ENCODE assay signal across 18 mouse cellular contexts in the genomic region with DNA sequence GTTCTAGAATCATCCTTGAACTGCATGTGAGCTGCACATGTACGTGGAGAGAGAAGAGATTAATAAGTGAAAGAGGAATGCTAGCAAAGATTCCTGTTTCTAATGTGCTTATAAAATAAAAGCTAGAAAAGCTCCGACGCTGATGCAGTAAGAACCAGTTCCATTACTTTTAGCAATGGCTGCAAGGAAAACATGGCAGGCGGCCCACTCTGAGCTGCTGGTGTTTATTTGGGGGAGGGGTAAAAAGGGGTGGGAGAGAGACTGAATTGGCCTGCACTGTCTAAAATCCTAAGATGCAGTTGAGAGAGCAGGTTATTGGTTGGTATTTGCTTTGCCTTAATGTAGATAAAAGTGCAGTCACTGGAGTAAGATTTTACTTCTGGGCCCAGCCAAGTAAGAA.
DNase-seq lines count a peak whose midpoint lies in the region; ATAC-seq and TF ChIP-seq lines count a peak whose summit lies in the region.
"Had no signal": no experiment of that assay in that cellular context is flagged by ENCODE, and none has a peak within 500 bp of the region (broad histone marks: within the 10 kb centered on the region; RNA-seq: fewer than 3 reads in every experiment).

No protein-coding gene starts in this region.

- TF ChIP-seq CTCF in layer of hippocampus, adult 2 months (conservative IDR thresholded peaks at IDR 0.05): no peak

- no peaks in the 10 kb centered on the region for H3K9me3 ChIP-seq in forebrain, embryonic 15.5 days
- no peaks in the 10 kb centered on the region for H3K9me3 ChIP-seq in forebrain, embryonic 11.5 days (ENCODE audit: control insufficient read depth, low read length)
- no peaks in the 10 kb centered on the region for H3K9me3 ChIP-seq in stomach, embryonic 15.5 days
- H3K9me3 ChIP-seq: embryonic facial prominence, embryonic 12.5 days; forebrain, embryonic 12.5 days; heart, embryonic 13.5 days; hindbrain, embryonic 15.5 days had no signal

- H3K4me1 ChIP-seq in forebrain, embryonic 15.5 days: peaks cover 41% of the 10 kb centered on the region
- H3K4me1 ChIP-seq in forebrain, embryonic 11.5 days (replicated peaks; ENCODE audit: control insufficient read depth, insufficient read depth, low read length): no peaks in the 10 kb centered on the region
- H3K4me1 ChIP-seq in stomach, embryonic 15.5 days: peaks cover 36% of the 10 kb centered on the region

- no peak overlapping the region for H3K4me2 ChIP-seq in forebrain, embryonic 15.5 days (replicated peaks)
- no peak overlapping the region for H3K4me2 ChIP-seq in forebrain, embryonic 11.5 days (ENCODE audit: low read depth, low read length, severe bottlenecking)
- H3K4me2 ChIP-seq in stomach, embryonic 15.5 days: no peak overlapping the region
- H3K4me2 ChIP-seq: embryonic facial prominence, embryonic 12.5 days; forebrain, embryonic 12.5 days; heart, embryonic 13.5 days; hindbrain, embryonic 15.5 days had no signal

- no peak overlapping the region for H3K9ac ChIP-seq in forebrain, embryonic 15.5 days (replicated peaks)
- no peak overlapping the region for H3K9ac ChIP-seq in forebrain, embryonic 11.5 days (ENCODE audit: low read length)
- no peak overlapping the region for H3K9ac ChIP-seq in stomach, embryonic 15.5 days
- H3K9ac ChIP-seq: embryonic facial prominence, embryonic 12.5 days; forebrain, embryonic 12.5 days; heart, embryonic 13.5 days; hindbrain, embryonic 15.5 days had no signal

- no peaks in the 10 kb centered on the region for H3K36me3 ChIP-seq in forebrain, embryonic 15.5 days
- no peaks in the 10 kb centered on the region for H3K36me3 ChIP-seq in forebrain, embryonic 11.5 days (ENCODE audit: control insufficient read depth, insufficient read depth, low read length)
- H3K36me3 ChIP-seq in stomach, embryonic 15.5 days: no peaks in the 10 kb centered on the region
- H3K36me3 ChIP-seq: embryonic facial prominence, embryonic 12.5 days; forebrain, embryonic 12.5 days; hindbrain, embryonic 15.5 days had no signal

- WGBS in forebrain, embryonic 15.5 days: 47% methylated on average over 4 of the region's 4 CpGs
- 76% methylated on average over 4 of the region's 4 CpGs for WGBS in forebrain, embryonic 11.5 days
- 52% methylated on average over 4 of the region's 4 CpGs for WGBS in stomach, embryonic 15.5 days

- no peak overlapping the region for H3K4me3 ChIP-seq in forebrain, embryonic 15.5 days
- H3K4me3 ChIP-seq in forebrain, embryonic 11.5 days (ENCODE audit: low read depth, low read length): no peak overlapping the region
- H3K4me3 ChIP-seq in layer of hippocampus, adult 2 months: no peak overlapping the region
- no peak overlapping the region for H3K4me3 ChIP-seq in stomach, embryonic 15.5 days (replicated peaks)
- H3K4me3 ChIP-seq: embryonic facial prominence, embryonic 12.5 days; forebrain, embryonic 12.5 days; heart, embryonic 13.5 days; hindbrain, embryonic 15.5 days had no signal

- H3K27ac ChIP-seq in forebrain, embryonic 15.5 days (replicated peaks): 0 out of 2 replicates have a peak overlapping the region, but pooled peaks have one; percentile 0
- H3K27ac ChIP-seq in forebrain, embryonic 11.5 days (ENCODE audit: low read depth, low read length): no peak overlapping the region
- peak overlapping the region; percentile 55 for H3K27ac ChIP-seq in layer of hippocampus, adult 2 months
- peak overlapping the region; percentile 83 for H3K27ac ChIP-seq in stomach, embryonic 15.5 days
- H3K27ac ChIP-seq: embryonic facial prominence, embryonic 12.5 days; forebrain, embryonic 12.5 days; heart, embryonic 13.5 days; hindbrain, embryonic 15.5 days had no signal

- no peaks in the 10 kb centered on the region for H3K27me3 ChIP-seq in forebrain, embryonic 15.5 days
- no peaks in the 10 kb centered on the region for H3K27me3 ChIP-seq in forebrain, embryonic 11.5 days (ENCODE audit: control insufficient read depth, insufficient read depth, low read length)
- H3K27me3 ChIP-seq in stomach, embryonic 15.5 days (replicated peaks): no peaks in the 10 kb centered on the region
- H3K27me3 ChIP-seq: CH12.LX; embryonic facial prominence, embryonic 12.5 days; forebrain, embryonic 12.5 days; heart, embryonic 13.5 days; hindbrain, embryonic 15.5 days; Patski had no signal

- DNase-seq in forebrain, embryonic 11.5 days (ENCODE audit: low spot score): no peak
- DNase-seq in layer of hippocampus, adult 2 months (ENCODE audit: low spot score in 2 of 2): no peak
- DNase-seq in layer of hippocampus, adult 11-12 months (ENCODE audit: low spot score): no peak
- DNase-seq in R1 (ENCODE audit: low read depth, low spot score): peak; percentile 15
- DNase-seq in kidney, postnatal 4 days: no peak
- DNase-seq: adrenal gland, adult 2 months; adrenal gland, postnatal 25 days; cerebellum, adult 2 months; gastrocnemius, postnatal 36 days; heart, postnatal 36 days had no signal

- no peak for ATAC-seq in forebrain, embryonic 15.5 days (replicated peaks)
- no peak for ATAC-seq in forebrain, embryonic 11.5 days (replicated peaks; ENCODE audit: low FRiP score)
- ATAC-seq in stomach, embryonic 15.5 days (ENCODE audit: insufficient read depth, low FRiP score, low read depth): no peak
- ATAC-seq: Patski had no signal
